Mouse (Mus musculus) E14TG2a.4 (cell line): ENCODE data around the gene Lmbrd1.
A peak's percentile ranks its signal among the peaks of the same experiment; 100 is the strongest.

Experiments used
- H3K27me3 ChIP-seq: 2 replicates; pipeline ENCODE4 v1.6.1; 2014; ENCODE audit warnings: low read length, control low read depth; ENCODE audit not compliant: insufficient read depth
- H3K36me3 ChIP-seq: 2 replicates; pipeline ENCODE4 v1.6.1; 2014; ENCODE audit warnings: low read length, control low read depth; ENCODE audit not compliant: insufficient read depth
- H3K4me1 ChIP-seq: replicated peaks from 2 replicates; pipeline ENCODE4 v1.6.1; 2014; ENCODE audit warnings: low read depth, low read length, control low read depth
- H3K4me3 ChIP-seq: replicated peaks from 2 replicates; pipeline ENCODE4 v1.5.1; 2014; ENCODE audit warnings: mild to moderate bottlenecking, low read length
- H3K9me3 ChIP-seq: 2 replicates; pipeline ENCODE4 v1.6.1; 2014; ENCODE audit warnings: low read length, control low read depth
- CTCF ChIP-seq: conservative IDR thresholded peaks from 2 replicates; pipeline ENCODE4 v1.5.1; 2014; ENCODE audit warnings: low read length
- NANOG ChIP-seq: IDR thresholded peaks from 2 replicates; pipeline ENCODE4 v1.6.1; 2014; ENCODE audit warnings: borderline replicate concordance, low read length, mixed read lengths
- POU5F1 ChIP-seq: IDR thresholded peaks from 2 replicates; pipeline ENCODE4 v1.6.1; 2014; ENCODE audit warnings: low read length, borderline replicate concordance

The Lmbrd1 gene

DNA sequence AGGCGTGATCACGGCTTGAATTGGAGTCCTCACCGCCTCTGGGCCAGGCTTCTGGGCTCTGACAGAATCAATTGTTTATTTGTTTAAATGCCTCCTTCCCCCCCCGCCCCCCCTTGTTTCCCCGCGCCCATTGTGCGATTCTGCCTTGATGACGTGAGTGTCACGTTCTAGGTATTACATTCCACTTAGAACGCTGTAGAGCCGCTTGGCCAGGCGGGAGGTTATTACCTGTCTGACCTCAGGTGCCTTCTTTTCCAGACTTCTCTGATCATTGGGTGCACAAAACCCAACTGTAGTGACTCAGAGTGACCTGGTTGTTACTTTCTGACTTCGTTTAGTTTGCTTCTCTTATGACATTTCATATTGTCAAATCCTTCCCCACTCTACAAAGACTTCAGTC, 641 bp downstream of the Lmbrd1 start:
- Histone ChIP-seq H3K4me3 (peak overlapping the region; percentile 91), H3K36me3 (no peaks in the 10 kb centered on the region), H3K9me3 (peaks cover 8% of the 10 kb centered on the region; the same call in 1 of the 2 replicates), H3K27me3 (peaks cover 4% of the 10 kb centered on the region), H3K4me1 (peaks cover 48% of the 10 kb centered on the region)
- TF ChIP-seq NANOG (no peak), CTCF (no peak), POU5F1 (no peak)

DNA sequence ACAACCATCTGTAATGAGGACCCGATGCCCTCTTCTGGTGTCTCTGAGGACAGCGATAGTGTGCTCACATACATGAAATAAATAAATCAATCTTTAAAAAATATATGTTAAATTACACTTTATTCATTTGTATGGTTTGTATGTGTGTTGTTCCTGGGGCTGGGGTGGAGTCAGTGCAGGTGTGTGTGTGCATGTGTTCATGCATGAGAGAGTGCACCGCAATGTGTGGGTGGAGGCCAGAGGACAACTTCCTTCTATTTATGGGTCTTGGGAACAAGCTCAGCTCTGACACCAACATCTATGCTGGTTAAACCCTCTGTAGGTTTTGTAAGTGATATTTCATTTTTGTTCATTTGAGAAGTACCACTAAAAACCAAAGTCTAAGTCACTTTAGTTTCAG, 2.6 kb downstream of the Lmbrd1 start:
- Histone ChIP-seq H3K36me3 (no peaks in the 10 kb centered on the region), H3K9me3 (peaks cover 6% of the 10 kb centered on the region; the same call in 1 of the 2 replicates), H3K4me1 (peaks cover 48% of the 10 kb centered on the region), H3K27me3 (peaks cover 5% of the 10 kb centered on the region), H3K4me3 (no peak overlapping the region)
- TF ChIP-seq NANOG (no peak), POU5F1 (no peak), CTCF (no peak)

DNA sequence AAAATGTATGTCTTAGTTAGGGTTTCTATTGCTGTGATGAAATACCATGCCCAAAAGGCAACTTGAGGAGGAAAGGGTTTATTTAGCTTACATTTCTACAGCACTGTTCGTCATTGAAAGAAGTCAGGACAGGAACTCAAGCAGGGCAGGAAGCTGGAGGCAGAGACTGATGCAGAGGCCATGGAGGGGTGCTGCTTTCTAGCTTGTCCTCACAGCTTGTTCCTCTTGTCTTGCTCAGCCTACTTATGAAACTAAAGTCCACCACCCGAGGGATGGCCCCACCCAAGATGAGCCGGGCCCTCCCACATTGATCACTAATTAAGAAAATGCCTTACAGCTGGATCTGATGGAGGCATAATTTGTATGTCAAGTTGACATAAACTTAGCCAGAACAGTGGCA, 3.5 kb downstream of the Lmbrd1 start:
- TF ChIP-seq CTCF (no peak), NANOG (no peak), POU5F1 (no peak)
- peaks cover 48% of the 10 kb centered on the region for H3K4me1 ChIP-seq
- H3K9me3 ChIP-seq, result peaks cover 3% of the 10 kb centered on the region; the same call in 1 of the 2 replicates

DNA sequence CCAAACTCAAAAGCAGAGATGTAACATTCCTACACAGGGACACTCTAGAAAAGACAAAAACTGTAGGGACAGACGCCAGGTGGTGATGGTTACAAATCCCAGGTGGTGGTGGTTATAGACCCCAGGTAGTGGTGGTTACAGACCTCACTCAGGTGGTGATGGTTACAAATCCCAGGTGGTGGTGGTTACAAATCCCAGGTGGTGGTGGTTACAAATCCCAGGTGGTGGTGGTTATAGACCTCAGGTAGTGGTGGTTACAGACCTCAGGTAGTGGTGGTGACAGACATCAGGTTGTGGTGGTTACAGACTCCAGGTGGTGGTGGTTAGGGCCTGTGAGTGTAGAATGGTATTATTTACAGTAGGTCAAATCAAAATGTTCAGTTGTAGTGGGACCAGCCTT, 5.5 kb downstream of the Lmbrd1 start:
- TF ChIP-seq CTCF (no peak), NANOG (no peak), POU5F1 (no peak)
- Histone ChIP-seq H3K36me3 (0 out of 2 replicates have a peak, but pooled peaks cover 4% of the 10 kb centered on the region), H3K4me1 (peaks cover 36% of the 10 kb centered on the region), H3K27me3 (peaks cover 5% of the 10 kb centered on the region), H3K4me3 (no peak overlapping the region), H3K9me3 (peaks cover 3% of the 10 kb centered on the region; the same call in 1 of the 2 replicates)

More for the DNA sequence above, 3.5 kb downstream of the Lmbrd1 start:
- Histone ChIP-seq H3K27me3 (peaks cover 5% of the 10 kb centered on the region), H3K4me3 (no peak overlapping the region), H3K36me3 (no peaks in the 10 kb centered on the region)

DNA sequence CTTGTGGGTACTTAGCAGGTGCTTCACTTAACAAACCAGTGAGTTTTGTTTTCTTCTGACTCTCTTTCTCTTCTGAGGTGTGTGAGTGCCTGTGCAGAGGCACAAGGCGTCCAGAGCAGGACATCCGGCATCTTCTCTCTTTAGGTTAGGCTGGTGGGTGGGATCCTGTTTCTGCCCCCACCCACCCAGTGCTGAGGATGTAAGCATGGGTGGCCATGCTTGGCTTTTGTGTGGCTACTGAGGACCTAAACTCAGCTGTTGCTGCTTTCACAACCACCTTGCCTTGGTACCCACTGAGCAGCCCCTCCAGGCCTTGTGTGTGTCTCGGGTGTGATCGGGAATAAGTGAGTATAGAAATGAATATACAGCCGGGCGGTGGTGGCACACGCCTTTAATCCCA, 7.2 kb downstream of the Lmbrd1 start:
- peaks cover 22% of the 10 kb centered on the region for H3K4me1 ChIP-seq
- TF ChIP-seq POU5F1, result no peak
- TF ChIP-seq CTCF, result no peak
- no peak for TF ChIP-seq NANOG
- H3K4me3 ChIP-seq, result no peak overlapping the region
- H3K36me3 ChIP-seq, result 0 out of 2 replicates have a peak, but pooled peaks cover 4% of the 10 kb centered on the region
- peaks cover 3% of the 10 kb centered on the region; the same call in 1 of the 2 replicates for H3K9me3 ChIP-seq
- H3K27me3 ChIP-seq, result peaks cover 5% of the 10 kb centered on the region

DNA sequence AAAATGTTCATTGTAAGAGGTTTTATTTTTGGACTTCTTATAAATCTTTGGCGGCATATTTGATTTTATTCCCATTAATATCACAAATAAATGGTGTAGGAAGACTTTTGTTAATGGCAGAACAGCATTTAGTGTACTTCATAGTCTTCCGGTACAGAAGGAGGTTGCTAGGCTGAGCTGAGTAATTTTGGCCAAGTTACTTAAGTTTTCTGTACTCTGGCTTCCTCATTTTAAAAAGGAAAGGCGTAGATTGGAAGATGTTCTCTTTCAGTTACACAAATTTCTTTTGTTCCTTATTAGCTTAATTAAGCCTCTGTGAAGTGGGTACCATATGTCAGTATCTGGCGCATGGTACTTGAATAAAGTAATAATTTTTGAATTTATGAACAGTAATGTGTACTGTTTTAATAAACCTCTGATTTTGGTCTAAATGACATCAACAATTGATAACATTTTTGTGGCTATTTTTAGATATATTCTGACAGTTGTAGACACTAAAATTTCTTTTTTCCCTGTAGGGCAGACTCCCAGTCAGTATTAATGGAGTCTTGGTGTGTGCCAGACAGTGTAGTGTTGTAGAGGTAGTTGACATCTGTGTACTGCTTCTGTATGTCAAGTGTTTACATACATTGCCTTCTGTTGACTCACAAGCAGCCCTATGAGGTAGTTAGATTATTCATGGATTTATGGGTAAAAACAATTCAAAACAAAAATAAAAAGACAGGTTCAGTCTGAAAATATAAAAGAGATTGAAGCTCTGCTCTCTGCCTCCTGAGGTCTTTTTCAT, 8.0 kb downstream of the Lmbrd1 start:
- TF ChIP-seq CTCF (no peak), POU5F1 (no peak), NANOG (no peak)
- H3K36me3 ChIP-seq, result 0 out of 2 replicates have a peak, but pooled peaks cover 4% of the 10 kb centered on the region
- H3K4me1 ChIP-seq, result peaks cover 17% of the 10 kb centered on the region
- no peak overlapping the region for H3K4me3 ChIP-seq
- H3K27me3 ChIP-seq, result peaks cover 5% of the 10 kb centered on the region
- peaks cover 3% of the 10 kb centered on the region; the same call in 1 of the 2 replicates for H3K9me3 ChIP-seq

DNA sequence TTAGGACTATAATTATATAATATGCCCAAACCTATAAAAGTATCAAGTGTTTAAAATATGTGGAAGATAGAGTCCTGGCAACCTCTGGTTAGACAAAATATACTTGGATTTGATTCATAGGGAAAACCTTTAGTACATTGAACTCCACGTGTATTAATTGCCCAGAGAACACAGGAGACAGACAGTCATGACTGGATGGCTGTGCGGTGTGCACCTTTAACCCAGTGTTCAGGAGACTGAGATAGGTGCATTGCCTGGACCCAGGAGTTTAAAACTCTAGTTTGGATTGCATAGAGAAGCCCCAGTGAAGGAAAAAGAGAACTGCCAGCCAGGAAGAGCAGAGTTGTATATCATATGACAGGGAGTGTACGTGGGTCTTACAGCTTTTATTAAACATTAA, 19.2 kb downstream of the Lmbrd1 start:
- no peak overlapping the region for H3K4me3 ChIP-seq
- H3K4me1 ChIP-seq, result peaks cover 19% of the 10 kb centered on the region
- no peaks in the 10 kb centered on the region for H3K9me3 ChIP-seq
- TF ChIP-seq CTCF (no peak), NANOG (no peak), POU5F1 (no peak)
- no peaks in the 10 kb centered on the region; the same call in 1 of the 2 replicates for H3K36me3 ChIP-seq
- no peaks in the 10 kb centered on the region for H3K27me3 ChIP-seq

DNA sequence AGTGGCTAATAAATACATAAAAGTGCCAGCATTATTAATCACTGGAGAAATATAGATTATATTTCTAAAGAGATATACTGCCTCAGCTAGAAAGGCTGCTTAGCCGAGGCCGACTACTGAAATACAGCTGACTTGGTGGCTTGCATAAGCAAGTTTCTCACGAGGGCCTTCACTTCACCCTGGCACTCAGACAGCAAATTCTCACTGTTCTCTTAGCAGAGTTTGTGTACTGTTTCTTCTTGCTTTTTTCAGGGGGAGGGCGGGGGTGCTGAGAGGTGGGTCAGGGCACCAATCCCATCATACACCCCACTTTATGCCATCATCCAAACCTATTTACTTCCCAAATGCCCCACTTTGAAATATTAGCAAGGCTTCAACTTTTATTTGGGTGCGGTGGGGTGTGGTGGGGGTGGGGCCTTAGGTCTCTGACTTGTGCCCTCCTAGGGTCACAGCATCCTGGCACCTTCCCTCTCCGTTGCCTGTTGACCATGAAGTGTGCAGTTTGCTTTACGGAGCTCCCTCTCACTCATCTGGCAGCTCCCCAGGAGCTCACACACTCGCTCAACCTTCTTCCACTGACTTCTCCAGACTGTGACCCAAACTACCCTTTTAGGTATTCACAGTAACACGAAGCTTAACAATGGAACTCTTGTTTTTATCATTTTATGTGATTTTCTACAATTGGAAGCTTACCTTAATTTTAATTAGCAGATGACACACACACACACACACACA, 19.9 kb downstream of the Lmbrd1 start:
- Histone ChIP-seq H3K9me3 (no peaks in the 10 kb centered on the region), H3K4me3 (no peak overlapping the region), H3K27me3 (no peaks in the 10 kb centered on the region), H3K36me3 (no peaks in the 10 kb centered on the region), H3K4me1 (peaks cover 19% of the 10 kb centered on the region)
- TF ChIP-seq CTCF, result no peak
- no peak for TF ChIP-seq POU5F1
- TF ChIP-seq NANOG, result no peak
